Mouse (Mus musculus) brain, embryonic 14.5 days (tissue): ENCODE results near the gene Pten.

Experiments used
- CTCF ChIP-seq: fragments of 200-500 bp; IDR thresholded peaks from 2 replicates; pipeline ENCODE4 v1.5.1; 2012; ENCODE audit warnings: inconsistent platforms, mild to moderate bottlenecking, moderate library complexity, borderline replicate concordance; ENCODE audit not compliant: insufficient read depth, insufficient read length; ENCODE audit errors: extremely low read depth
- POLR2A ChIP-seq: fragments of 200-500 bp; IDR thresholded peaks from 2 replicates; pipeline ENCODE4 v1.6.1; 2012; ENCODE audit warnings: mild to moderate bottlenecking, inconsistent platforms, borderline replicate concordance; ENCODE audit not compliant: poor library complexity, insufficient read depth, insufficient read length, severe bottlenecking; ENCODE audit errors: extremely low read depth

DNA sequence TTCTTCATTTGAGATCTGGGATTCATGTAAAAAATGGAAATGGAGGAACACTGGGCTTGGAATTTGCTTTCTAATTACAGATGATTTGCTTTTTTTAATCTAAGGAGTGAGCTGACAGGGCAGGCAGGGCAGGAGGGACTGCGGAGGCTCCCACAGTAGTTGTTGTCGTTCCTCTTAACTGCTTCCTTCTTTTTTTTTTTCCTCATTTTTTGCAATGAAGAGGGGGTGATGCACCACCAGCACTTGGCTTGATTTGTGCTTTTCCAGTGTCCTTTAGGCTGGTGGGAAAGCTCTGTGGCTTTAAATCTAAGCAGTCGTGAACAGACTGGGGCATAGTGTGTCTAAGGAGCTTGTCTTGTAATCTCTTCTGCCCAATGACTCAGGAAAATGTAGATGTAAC lies 21.8 kb downstream of the Pten start:
- TF ChIP-seq CTCF (no peak), POLR2A (no peak)
